Mouse (Mus musculus): ENCODE measurements around the gene Slc5a3. TPM values are rescaled to one million over a fixed set of nuclear protein-coding genes. Genes with fewer than 3 reads are reported as not detected.
A peak's percentile ranks its signal among the peaks of the same experiment; 100 is the strongest.

Slc5a3 gene
- polyA plus RNA-seq, 1 experiment from 2014 or later, result 5.7 TPM

DNA sequence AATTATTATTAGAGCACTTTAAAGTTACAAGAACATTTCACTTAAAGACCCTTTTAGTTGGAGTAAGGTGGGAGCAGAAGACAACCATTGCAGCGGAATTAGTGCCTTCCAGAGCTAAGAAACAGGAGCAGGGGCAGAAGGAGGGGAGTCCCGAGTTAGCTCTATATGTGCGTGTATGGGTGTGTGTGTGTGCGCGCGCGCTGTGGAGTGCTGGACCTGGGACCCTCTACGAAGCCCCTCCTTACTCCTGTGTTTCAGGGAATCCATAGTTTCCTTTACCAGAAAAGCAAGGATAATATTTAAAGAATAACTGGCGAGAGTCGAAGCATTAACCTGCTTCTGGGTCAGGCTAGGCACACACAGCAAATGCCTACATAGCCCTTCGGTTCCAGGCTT is 668 bp upstream of the Slc5a3 start:
- Histone ChIP-seq H3K4me3 (ENCODE audit: low read depth, low read length) (peak overlapping the region; percentile 95), H3K27ac (ENCODE audit: low read depth, low read length) (peak overlapping the region; percentile 85), H3K9me3 (replicated peaks; ENCODE audit: control insufficient read depth, low read length) (peaks cover 7% of the 10 kb centered on the region), H3K4me2 (peak overlapping the region; percentile 87), H3K4me1 (ENCODE audit: control insufficient read depth, insufficient read depth, low read length) (peaks cover 8% of the 10 kb centered on the region; the same call in 1 of the 2 replicates), H3K9ac (ENCODE audit: low read depth, low read length) (peak overlapping the region; percentile 93), H3K36me3 (ENCODE audit: control insufficient read depth, insufficient read depth, low read length) (peaks cover 6% of the 10 kb centered on the region), H3K27me3 (ENCODE audit: control insufficient read depth, insufficient read depth, low read length) (no peaks in the 10 kb centered on the region)
- 5% methylated on average over 11 of the region's 11 CpGs for WGBS (ENCODE audit: insufficient replicate concordance)
- ATAC-seq (replicated peaks; ENCODE audit: insufficient number of reproducible peaks, low FRiP score, low TSS enrichment), result 0 out of 2 replicates have a peak, but pooled peaks have one; percentile 8

DNA sequence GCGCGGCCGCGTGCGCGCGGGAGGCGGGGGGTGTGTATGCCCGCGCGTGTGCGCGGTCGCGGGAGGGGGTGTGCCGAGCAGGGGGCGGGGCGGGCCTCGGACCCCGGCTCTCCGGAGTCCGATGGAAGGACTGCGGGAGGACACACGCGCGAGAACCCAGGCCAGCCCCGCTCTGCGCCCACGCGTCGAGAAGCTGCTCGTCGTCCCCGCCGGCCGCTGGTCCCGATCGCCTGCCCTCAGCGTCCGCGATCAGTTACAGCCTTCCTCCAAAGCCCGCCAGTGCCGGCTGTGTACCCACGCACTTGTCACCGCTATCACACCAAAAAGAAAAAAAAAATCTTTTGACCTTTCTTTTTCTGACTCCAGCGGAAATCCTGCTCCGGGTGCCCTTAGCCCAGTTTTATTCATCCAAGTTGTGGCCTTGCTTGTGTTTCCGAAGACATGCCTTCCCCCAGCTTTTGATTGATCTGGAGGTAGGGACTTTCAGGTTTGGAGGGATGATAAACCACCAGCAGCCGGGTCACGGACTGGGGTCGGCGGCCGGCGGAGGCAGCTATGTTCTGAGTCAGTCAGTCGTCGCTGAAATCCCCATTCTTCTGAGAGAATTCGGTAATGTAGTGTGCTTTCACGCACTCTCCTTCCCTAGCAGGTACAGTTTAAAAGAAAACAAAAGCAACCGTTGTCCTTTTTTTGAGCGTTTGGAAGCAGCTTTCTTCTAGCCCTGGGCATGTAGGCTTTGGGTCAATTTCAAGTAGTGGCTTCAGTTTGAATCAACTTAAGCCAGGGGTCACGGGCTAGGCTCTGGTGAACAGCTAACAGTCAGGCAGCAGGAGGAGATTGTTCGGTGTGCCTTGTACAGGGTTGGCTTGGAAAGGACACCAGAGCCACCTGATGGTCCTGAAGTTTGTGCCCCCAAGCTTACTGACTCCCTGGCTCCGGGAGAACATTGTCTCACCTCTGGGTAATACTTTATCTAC is 810 bp downstream of the Slc5a3 start:
- peaks cover 6% of the 10 kb centered on the region for H3K9me3 ChIP-seq (replicated peaks; ENCODE audit: control insufficient read depth, low read length)
- H3K4me2 ChIP-seq, result peak overlapping the region; percentile 87
- peaks cover 8% of the 10 kb centered on the region; the same call in 1 of the 2 replicates for H3K4me1 ChIP-seq (ENCODE audit: control insufficient read depth, insufficient read depth, low read length)
- peak overlapping the region; percentile 95 for H3K4me3 ChIP-seq (ENCODE audit: low read depth, low read length)
- ATAC-seq (replicated peaks; ENCODE audit: insufficient number of reproducible peaks, low FRiP score, low TSS enrichment), result peak; percentile 49
- no peaks in the 10 kb centered on the region for H3K27me3 ChIP-seq (ENCODE audit: control insufficient read depth, insufficient read depth, low read length)
- 2% methylated on average over 63 of the region's 63 CpGs for WGBS (ENCODE audit: insufficient replicate concordance)
- peak overlapping the region; percentile 71 for H3K27ac ChIP-seq (ENCODE audit: low read depth, low read length)
- H3K9ac ChIP-seq (ENCODE audit: low read depth, low read length), result peak overlapping the region; percentile 93
- peaks cover 14% of the 10 kb centered on the region for H3K36me3 ChIP-seq (ENCODE audit: control insufficient read depth, insufficient read depth, low read length)

DNA sequence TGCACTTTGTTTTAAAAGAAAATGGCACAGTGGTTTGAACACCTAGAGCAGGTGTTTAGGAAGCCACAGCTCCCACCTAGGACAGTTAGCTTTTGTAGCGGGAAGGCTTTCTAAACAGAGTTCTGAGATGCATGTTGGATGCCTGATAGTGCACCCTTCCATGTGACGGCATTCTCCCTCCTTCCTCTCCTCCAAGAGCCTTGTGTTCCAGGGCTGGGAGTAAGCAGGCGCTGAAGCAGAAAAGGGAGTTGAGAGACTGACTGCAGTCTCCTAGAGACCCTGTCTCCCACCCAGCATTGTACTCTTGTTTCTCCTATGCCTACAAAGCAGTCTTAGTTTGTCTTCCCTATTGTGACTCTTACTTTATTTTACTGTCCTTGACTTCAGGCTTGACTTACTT is 2.1 kb downstream of the Slc5a3 start:
- Histone ChIP-seq H3K9me3 (replicated peaks; ENCODE audit: control insufficient read depth, low read length) (no peaks in the 10 kb centered on the region), H3K4me1 (ENCODE audit: control insufficient read depth, insufficient read depth, low read length) (peaks cover 8% of the 10 kb centered on the region; the same call in 1 of the 2 replicates), H3K27me3 (ENCODE audit: control insufficient read depth, insufficient read depth, low read length) (no peaks in the 10 kb centered on the region), H3K4me3 (ENCODE audit: low read depth, low read length) (no peak overlapping the region), H3K9ac (ENCODE audit: low read depth, low read length) (no peak overlapping the region), H3K4me2 (no peak overlapping the region), H3K27ac (ENCODE audit: low read depth, low read length) (no peak overlapping the region), H3K36me3 (ENCODE audit: control insufficient read depth, insufficient read depth, low read length) (peaks cover 14% of the 10 kb centered on the region)
- WGBS (ENCODE audit: insufficient replicate concordance), result 66% methylated on average over 3 of the region's 3 CpGs
- ATAC-seq (replicated peaks; ENCODE audit: insufficient number of reproducible peaks, low FRiP score, low TSS enrichment), result no peak

DNA sequence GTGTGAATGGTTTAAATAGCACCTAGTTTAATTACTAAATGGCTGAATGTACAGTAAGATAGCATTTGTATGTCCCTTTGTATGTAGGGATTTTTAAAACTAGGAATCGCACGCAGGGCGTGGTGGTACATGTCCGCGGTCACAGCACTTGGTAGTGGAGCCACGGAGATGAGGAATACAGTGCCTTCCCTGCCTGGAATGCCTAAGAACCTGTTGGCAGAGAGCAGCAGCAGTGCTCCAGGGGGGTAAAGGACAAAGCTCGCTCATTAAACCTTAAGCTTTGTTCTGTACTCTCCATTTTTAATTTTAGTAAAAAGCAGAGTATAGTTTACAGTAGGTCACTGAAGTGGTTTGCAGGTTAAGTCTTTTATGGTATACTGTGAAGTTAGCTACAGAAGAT is 3.5 kb downstream of the Slc5a3 start:
- peaks cover 14% of the 10 kb centered on the region for H3K36me3 ChIP-seq (ENCODE audit: control insufficient read depth, insufficient read depth, low read length)
- no peak for ATAC-seq (replicated peaks; ENCODE audit: insufficient number of reproducible peaks, low FRiP score, low TSS enrichment)
- H3K27me3 ChIP-seq (ENCODE audit: control insufficient read depth, insufficient read depth, low read length), result no peaks in the 10 kb centered on the region
- H3K4me2 ChIP-seq, result no peak overlapping the region
- H3K4me1 ChIP-seq (ENCODE audit: control insufficient read depth, insufficient read depth, low read length), result peaks cover 5% of the 10 kb centered on the region; the same call in 1 of the 2 replicates
- H3K9ac ChIP-seq (ENCODE audit: low read depth, low read length), result no peak overlapping the region
- 94% methylated on average over 7 of the region's 7 CpGs for WGBS (ENCODE audit: insufficient replicate concordance)
- H3K9me3 ChIP-seq (replicated peaks; ENCODE audit: control insufficient read depth, low read length), result no peaks in the 10 kb centered on the region
- no peak overlapping the region for H3K4me3 ChIP-seq (ENCODE audit: low read depth, low read length)
- H3K27ac ChIP-seq (ENCODE audit: low read depth, low read length), result no peak overlapping the region

DNA sequence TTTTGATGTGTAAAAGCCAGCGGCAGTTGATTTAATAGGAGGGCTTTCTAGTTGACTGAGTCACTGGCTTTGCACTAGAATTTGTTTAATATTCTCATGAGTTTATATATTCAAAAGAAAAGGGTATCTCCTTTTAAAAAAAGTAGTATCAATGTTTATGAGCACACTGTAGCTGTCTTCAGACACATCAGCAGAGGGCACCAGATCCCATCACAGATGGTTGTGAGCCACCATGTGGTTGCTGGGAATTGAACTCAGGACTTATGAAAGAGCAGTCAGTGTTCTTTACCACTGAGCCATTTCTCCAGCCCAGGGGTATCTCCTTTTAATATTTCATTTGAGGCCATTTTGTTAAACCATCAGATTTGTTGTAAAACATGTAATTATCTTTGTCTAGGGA is 4.7 kb downstream of the Slc5a3 start:
- Histone ChIP-seq H3K9me3 (replicated peaks; ENCODE audit: control insufficient read depth, low read length) (no peaks in the 10 kb centered on the region), H3K4me1 (ENCODE audit: control insufficient read depth, insufficient read depth, low read length) (no peaks in the 10 kb centered on the region), H3K9ac (ENCODE audit: low read depth, low read length) (no peak overlapping the region), H3K4me2 (no peak overlapping the region), H3K27me3 (ENCODE audit: control insufficient read depth, insufficient read depth, low read length) (no peaks in the 10 kb centered on the region), H3K4me3 (ENCODE audit: low read depth, low read length) (no peak overlapping the region), H3K27ac (ENCODE audit: low read depth, low read length) (no peak overlapping the region), H3K36me3 (ENCODE audit: control insufficient read depth, insufficient read depth, low read length) (peaks cover 17% of the 10 kb centered on the region)
- WGBS (ENCODE audit: insufficient replicate concordance), result 97% methylated on average over 1 of the region's 1 CpGs
- ATAC-seq (replicated peaks; ENCODE audit: insufficient number of reproducible peaks, low FRiP score, low TSS enrichment), result no peak

DNA sequence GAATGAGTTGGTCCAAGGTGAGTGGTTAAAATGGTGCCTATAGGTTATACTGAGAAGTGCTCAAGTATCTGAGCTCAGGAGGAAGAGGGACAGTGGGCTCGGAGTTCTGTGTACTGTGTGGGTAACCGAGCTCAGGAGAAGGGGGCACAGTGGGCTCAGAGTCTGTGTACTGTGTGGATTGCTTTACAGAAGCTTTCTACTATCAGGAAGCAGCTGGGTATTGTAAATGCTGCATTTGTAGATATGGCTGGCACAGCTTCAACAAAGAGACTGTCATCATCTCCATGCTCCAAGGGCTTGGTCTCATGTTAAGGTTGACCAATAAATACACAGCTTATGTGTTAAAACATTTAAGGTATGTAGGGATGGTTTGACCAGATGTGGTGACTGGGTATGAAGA is 6.7 kb downstream of the Slc5a3 start:
- no peaks in the 10 kb centered on the region for H3K9me3 ChIP-seq (replicated peaks; ENCODE audit: control insufficient read depth, low read length)
- H3K27ac ChIP-seq (ENCODE audit: low read depth, low read length), result no peak overlapping the region
- 85% methylated on average over 2 of the region's 2 CpGs for WGBS (ENCODE audit: insufficient replicate concordance)
- H3K4me3 ChIP-seq (ENCODE audit: low read depth, low read length), result no peak overlapping the region
- no peak for ATAC-seq (replicated peaks; ENCODE audit: insufficient number of reproducible peaks, low FRiP score, low TSS enrichment)
- no peak overlapping the region for H3K4me2 ChIP-seq
- no peak overlapping the region for H3K9ac ChIP-seq (ENCODE audit: low read depth, low read length)
- H3K4me1 ChIP-seq (ENCODE audit: control insufficient read depth, insufficient read depth, low read length), result no peaks in the 10 kb centered on the region
- no peaks in the 10 kb centered on the region for H3K27me3 ChIP-seq (ENCODE audit: control insufficient read depth, insufficient read depth, low read length)
- H3K36me3 ChIP-seq (ENCODE audit: control insufficient read depth, insufficient read depth, low read length), result peaks cover 17% of the 10 kb centered on the region

DNA sequence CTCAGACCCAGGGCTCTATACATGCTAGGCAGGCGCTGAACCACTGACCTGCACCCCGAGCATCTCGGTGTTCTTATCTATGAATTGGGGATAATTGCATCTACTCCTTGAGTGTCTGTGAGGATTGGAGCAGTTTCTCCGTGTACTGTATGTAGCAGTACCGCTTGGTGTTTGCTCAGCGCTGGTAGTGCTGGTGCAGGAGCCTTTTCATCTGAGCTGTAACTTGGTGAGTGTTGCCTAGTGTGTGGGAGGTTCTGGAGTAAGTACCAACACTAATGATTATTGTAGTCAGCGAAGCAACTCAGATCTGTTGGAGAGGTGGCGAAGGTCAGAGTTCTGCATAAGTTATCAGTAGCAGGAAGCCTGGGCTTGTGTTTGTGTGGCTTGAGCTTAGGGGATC is 12.2 kb downstream of the Slc5a3 start:
- Histone ChIP-seq H3K4me2 (no peak overlapping the region), H3K9me3 (replicated peaks; ENCODE audit: control insufficient read depth, low read length) (no peaks in the 10 kb centered on the region), H3K27me3 (ENCODE audit: control insufficient read depth, insufficient read depth, low read length) (no peaks in the 10 kb centered on the region), H3K4me3 (ENCODE audit: low read depth, low read length) (no peak overlapping the region), H3K36me3 (ENCODE audit: control insufficient read depth, insufficient read depth, low read length) (peaks cover 3% of the 10 kb centered on the region), H3K27ac (ENCODE audit: low read depth, low read length) (no peak overlapping the region), H3K4me1 (ENCODE audit: control insufficient read depth, insufficient read depth, low read length) (no peaks in the 10 kb centered on the region), H3K9ac (ENCODE audit: low read depth, low read length) (no peak overlapping the region)
- WGBS (ENCODE audit: insufficient replicate concordance), result 81% methylated on average over 8 of the region's 8 CpGs
- no peak for ATAC-seq (replicated peaks; ENCODE audit: insufficient number of reproducible peaks, low FRiP score, low TSS enrichment)

DNA sequence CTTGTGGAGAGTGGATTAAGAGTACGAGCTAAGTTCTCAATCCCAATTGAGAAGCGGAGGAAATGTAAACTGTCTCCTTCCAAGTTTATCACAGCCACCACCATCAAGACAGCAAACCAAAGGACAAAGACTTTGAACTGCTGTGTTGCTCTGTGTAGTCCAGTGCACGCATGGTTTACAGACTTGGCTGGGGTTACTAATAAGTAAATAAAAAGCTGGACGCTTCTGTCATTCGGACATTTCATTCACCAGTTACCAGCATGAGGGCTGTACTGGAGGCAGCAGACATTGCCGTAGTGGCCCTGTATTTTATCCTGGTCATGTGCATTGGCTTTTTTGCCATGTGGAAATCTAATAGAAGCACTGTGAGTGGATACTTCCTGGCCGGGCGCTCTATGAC is 18.7 kb downstream of the Slc5a3 start:
- Histone ChIP-seq H3K4me1 (ENCODE audit: control insufficient read depth, insufficient read depth, low read length) (no peaks in the 10 kb centered on the region), H3K27ac (ENCODE audit: low read depth, low read length) (no peak overlapping the region), H3K36me3 (ENCODE audit: control insufficient read depth, insufficient read depth, low read length) (0 out of 2 replicates have a peak, but pooled peaks cover 5% of the 10 kb centered on the region), H3K9ac (ENCODE audit: low read depth, low read length) (no peak overlapping the region), H3K4me3 (ENCODE audit: low read depth, low read length) (no peak overlapping the region), H3K27me3 (ENCODE audit: control insufficient read depth, insufficient read depth, low read length) (no peaks in the 10 kb centered on the region), H3K4me2 (no peak overlapping the region), H3K9me3 (replicated peaks; ENCODE audit: control insufficient read depth, low read length) (no peaks in the 10 kb centered on the region)
- ATAC-seq (replicated peaks; ENCODE audit: insufficient number of reproducible peaks, low FRiP score, low TSS enrichment), result no peak
- WGBS (ENCODE audit: insufficient replicate concordance), result 94% methylated on average over 8 of the region's 8 CpGs

All from heart, embryonic 11.5 days (tissue).